In the genomic region with DNA sequence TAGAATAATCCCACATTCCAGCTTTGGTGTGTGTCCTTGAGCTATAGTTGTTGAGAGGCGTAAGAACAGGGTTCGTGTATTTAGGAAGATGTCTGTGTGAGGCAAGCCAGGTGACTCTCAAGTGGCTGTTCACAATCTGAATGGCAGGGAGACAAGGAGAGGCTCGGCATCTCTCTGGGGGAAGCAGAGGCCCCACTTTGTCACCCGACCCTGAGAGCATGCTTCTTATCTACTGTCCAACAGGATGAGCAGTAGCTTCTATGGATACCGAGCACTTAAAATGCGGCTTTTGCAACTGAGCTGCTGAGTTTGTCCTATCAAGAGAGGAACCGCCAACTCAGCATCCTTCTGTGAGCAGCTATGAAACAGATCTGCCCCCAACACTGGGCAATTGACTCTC, we compare ENCODE assay signal across 21 mouse cellular contexts.
DNase-seq lines count a peak whose midpoint lies in the region; ATAC-seq and TF ChIP-seq lines count a peak whose summit lies in the region.
"Had no signal": no experiment of that assay in that cellular context is flagged by ENCODE, and none has a peak within 500 bp of the region (broad histone marks: within the 10 kb centered on the region; RNA-seq: fewer than 3 reads in every experiment).

No protein-coding gene starts in this region.

- peaks cover 13% of the 10 kb centered on the region for H3K4me1 ChIP-seq in heart, embryonic 12.5 days (replicated peaks)
- H3K4me1 ChIP-seq in liver, embryonic 13.5 days (replicated peaks) = peaks cover 27% of the 10 kb centered on the region
- H3K4me1 ChIP-seq in kidney, adult 2 months (ENCODE audit: control insufficient read depth, insufficient read depth, low read length) = no peaks in the 10 kb centered on the region; the same call in 1 of the 2 replicates
- H3K4me1 ChIP-seq: forebrain, embryonic 13.5 days had no signal

- H3K27ac ChIP-seq in heart, embryonic 12.5 days (ENCODE audit: poor library complexity, severe bottlenecking) = no peak overlapping the region
- no peak overlapping the region; the same call in 1 of the 2 replicates for H3K27ac ChIP-seq in liver, embryonic 13.5 days
- no peak overlapping the region for H3K27ac ChIP-seq in kidney, adult 2 months (ENCODE audit: insufficient read depth, low read depth, low read length)
- H3K27ac ChIP-seq: embryonic facial prominence, embryonic 12.5 days; forebrain, embryonic 13.5 days; heart, embryonic 10.5 days; hindbrain, embryonic 13.5 days; hindbrain, postnatal 0 days had no signal

- no peak for ATAC-seq in heart, embryonic 12.5 days (ENCODE audit: insufficient number of reproducible peaks, low FRiP score)
- ATAC-seq in liver, embryonic 13.5 days (ENCODE audit: low read depth) = peak; percentile 81
- ATAC-seq: forebrain, embryonic 13.5 days; forebrain, postnatal 0 days; hindbrain, postnatal 0 days had no signal

- no peaks in the 10 kb centered on the region; the same call in 1 of the 2 replicates for H3K9me3 ChIP-seq in heart, embryonic 12.5 days (replicated peaks)
- no peaks in the 10 kb centered on the region for H3K9me3 ChIP-seq in liver, embryonic 13.5 days (replicated peaks)
- H3K9me3 ChIP-seq: embryonic facial prominence, embryonic 12.5 days; forebrain, embryonic 13.5 days; heart, embryonic 10.5 days; heart, embryonic 15.5 days; hindbrain, embryonic 13.5 days had no signal

- H3K9ac ChIP-seq in heart, embryonic 12.5 days = no peak overlapping the region
- no peak overlapping the region for H3K9ac ChIP-seq in liver, embryonic 13.5 days
- H3K9ac ChIP-seq: embryonic facial prominence, embryonic 12.5 days; forebrain, embryonic 13.5 days; forebrain, postnatal 0 days; heart, embryonic 15.5 days; hindbrain, embryonic 13.5 days had no signal

- H3K4me3 ChIP-seq in heart, embryonic 12.5 days = no peak overlapping the region
- no peak overlapping the region for H3K4me3 ChIP-seq in liver, embryonic 13.5 days (replicated peaks)
- H3K4me3 ChIP-seq in kidney, adult 2 months (ENCODE audit: insufficient read depth, low read depth, low read length) = no peak overlapping the region
- H3K4me3 ChIP-seq: embryonic facial prominence, embryonic 12.5 days; forebrain, embryonic 13.5 days; heart, embryonic 10.5 days; heart, embryonic 15.5 days; hindbrain, embryonic 13.5 days had no signal

- 29% methylated on average over 7 of the region's 7 CpGs for WGBS in heart, embryonic 12.5 days
- 39% methylated on average over 7 of the region's 7 CpGs for WGBS in liver, embryonic 13.5 days (ENCODE audit: insufficient replicate concordance)
- 83% methylated on average over 7 of the region's 7 CpGs for WGBS in kidney, adult 2 months

- peak; percentile 84 for DNase-seq in heart, adult 11 months
- peak; percentile 12 for DNase-seq in brain, adult 2 months (ENCODE audit: low read depth, low spot score)
- peak; percentile 14 for DNase-seq in liver, embryonic 13.5 days
- DNase-seq in kidney, adult 2 months = no peak
- DNase-seq in lung, postnatal 10 days = no peak
- DNase-seq: adrenal gland, adult 8-10 months; adrenal gland, postnatal 36 days; cerebellum, adult 11 months; cerebellum, adult 9-10 months; cerebellum, postnatal 25 days; forebrain, postnatal 0 days; gastrocnemius, postnatal 36 days; heart, adult 18-20 months; heart, postnatal 14 days had no signal

- H3K36me3 ChIP-seq in heart, embryonic 12.5 days = no peaks in the 10 kb centered on the region
- H3K36me3 ChIP-seq in liver, embryonic 13.5 days = no peaks in the 10 kb centered on the region
- H3K36me3 ChIP-seq in kidney, adult 2 months (ENCODE audit: control insufficient read depth, insufficient read depth, low read length) = no peaks in the 10 kb centered on the region
- H3K36me3 ChIP-seq: embryonic facial prominence, embryonic 12.5 days; heart, embryonic 10.5 days; heart, embryonic 15.5 days; hindbrain, embryonic 13.5 days had no signal

- no peak for TF ChIP-seq CTCF in kidney, adult 2 months (conservative IDR thresholded peaks at IDR 0.05; ENCODE audit: insufficient read depth, insufficient read length, low read depth, low read length)

- H3K4me2 ChIP-seq in heart, embryonic 12.5 days = no peak overlapping the region
- H3K4me2 ChIP-seq in liver, embryonic 13.5 days = 0 out of 2 replicates have a peak overlapping the region, but pooled peaks have one; percentile 23
- H3K4me2 ChIP-seq: embryonic facial prominence, embryonic 12.5 days; forebrain, embryonic 13.5 days; heart, embryonic 15.5 days; hindbrain, embryonic 13.5 days had no signal

- H3K27me3 ChIP-seq in heart, embryonic 12.5 days (replicated peaks) = no peaks in the 10 kb centered on the region
- no peaks in the 10 kb centered on the region for H3K27me3 ChIP-seq in liver, embryonic 13.5 days
- no peaks in the 10 kb centered on the region for H3K27me3 ChIP-seq in kidney, adult 2 months (replicated peaks; ENCODE audit: control insufficient read depth, insufficient read depth, low read length)
- H3K27me3 ChIP-seq: embryonic facial prominence, embryonic 12.5 days; forebrain, embryonic 13.5 days; heart, embryonic 15.5 days; hindbrain, embryonic 13.5 days had no signal

- no peak for TF ChIP-seq POLR2A in kidney, adult 2 months (IDR thresholded peaks at IDR 0.05; ENCODE audit: low read depth, low read length)

Comparison
In these comparisons a context has a peak if more than half of its experiments do, and no peak if none do; other contexts are left out.
1. DNase-seq: peak in heart, adult 11 months (single experiment), brain, adult 2 months (single experiment) and liver, embryonic 13.5 days (single experiment); none in kidney, adult 2 months (single experiment) and lung, postnatal 10 days (single experiment).